Mouse (Mus musculus) stomach, embryonic 14.5 days (tissue): ENCODE measurements around the gene Slc43a3. TPM values are rescaled to one million over a fixed set of nuclear protein-coding genes. Genes with fewer than 3 reads are reported as not detected.

Source experiments
- microRNA-seq: library from miRNA; unstranded; fragments of <30 nt; microRNA quantifications from one replicate; pipeline ENCODE4, GENCODE M21; 2016
- polyA plus RNA-seq: library from polyadenylated mRNA; unstranded; fragments of >200 nt; fragmentation: Nextera tagmentation; extraction: Ambion mirVana; gene quantifications from 2 replicates; pipeline ENCODE4 v1.2.1, GENCODE M21; 2014

The Slc43a3 gene
- polyA plus RNA-seq, 1 experiment from 2014 or later, result 40.4 TPM

Small RNA genes within 50 kb of the gene (microRNA-seq; reads per million reads assigned to microRNA genes)
- gene Gm24332, result not detected

Other genes starting within 250 kb of the Slc43a3 start
- 35.9 and 36.5 TPM in 2 replicates for gene Zdhhc5, start 221.4 kb upstream of the Slc43a3 start, polyA plus RNA-seq
- gene Clp1, start 209.2 kb upstream of the Slc43a3 start, polyA plus RNA-seq, result 26.7 and 28.9 TPM in 2 replicates
- gene Ypel4, start 202.5 kb upstream of the Slc43a3 start, polyA plus RNA-seq, result 9.3 and 10.7 TPM in 2 replicates
- 5.1 and 5.9 TPM in 2 replicates for gene Gm19426, start 192.9 kb upstream of the Slc43a3 start, polyA plus RNA-seq
- gene Serping1, start 161.1 kb upstream of the Slc43a3 start, polyA plus RNA-seq, result 84.2 and 93.7 TPM in 2 replicates
- 36.2 and 38.0 TPM in 2 replicates for gene Ube2l6, start 137.8 kb upstream of the Slc43a3 start, polyA plus RNA-seq
- gene Smtnl1, start 113.9 kb upstream of the Slc43a3 start, polyA plus RNA-seq, result not detected in 2 replicates
- gene Timm10, start 109.6 kb upstream of the Slc43a3 start, polyA plus RNA-seq, result 50.2 and 60.2 TPM in 2 replicates
- gene Slc43a1, start 97.7 kb upstream of the Slc43a3 start, polyA plus RNA-seq, result 19.8 and 21.1 TPM in 2 replicates
- gene Rtn4rl2, start 49.9 kb upstream of the Slc43a3 start, polyA plus RNA-seq, result 0.59 and 0.74 TPM in 2 replicates
- 0.42 TPM in 1 of 2 replicates, not detected in the other for gene Prg2, start 43.9 kb downstream of the Slc43a3 start, polyA plus RNA-seq
- 0.60 TPM in 1 of 2 replicates, not detected in the other for gene Prg3, start 51.6 kb downstream of the Slc43a3 start, polyA plus RNA-seq
- gene Ssrp1, start 100.7 kb downstream of the Slc43a3 start, polyA plus RNA-seq, result 277 and 280 TPM in 2 replicates
- 0.67 and 0.68 TPM in 2 replicates for gene P2rx3, start 100.9 kb downstream of the Slc43a3 start, polyA plus RNA-seq
- 13.3 and 15.6 TPM in 2 replicates for gene Tnks1bp1, start 111.4 kb downstream of the Slc43a3 start, polyA plus RNA-seq
- 52.0 and 57.1 TPM in 2 replicates for gene Aplnr, start 199.6 kb downstream of the Slc43a3 start, polyA plus RNA-seq